Mouse (Mus musculus): ENCODE results near the gene Proser2.

DNA sequence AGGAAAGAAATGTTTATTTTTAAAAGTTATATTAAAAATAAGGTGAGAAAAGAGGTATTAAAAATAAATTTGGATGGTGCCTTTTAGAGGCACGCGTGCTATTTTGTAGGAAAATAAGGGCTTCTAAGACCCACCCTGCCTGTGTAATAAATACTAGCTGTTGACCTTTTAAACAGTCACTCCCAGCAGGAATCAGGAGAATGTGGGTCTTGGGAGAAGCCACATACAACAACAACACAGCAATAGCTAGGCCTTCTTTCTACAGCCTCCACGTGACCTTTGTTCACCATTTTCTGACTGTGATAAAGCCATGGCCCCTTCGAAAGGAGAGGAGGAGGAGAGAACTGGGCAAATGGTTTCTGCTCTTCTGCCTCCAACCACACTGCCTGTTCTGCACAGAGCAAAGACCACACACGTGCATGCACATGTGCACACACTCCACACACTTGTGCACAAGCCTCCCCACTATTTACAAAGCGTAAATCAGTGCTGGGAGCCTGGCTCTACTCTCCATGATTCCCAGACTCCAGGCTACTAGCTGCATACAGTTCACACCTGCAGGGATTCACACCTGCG lies 57.2 kb downstream of the Proser2 start:
- TF ChIP-seq CEBPB (IDR thresholded peaks at IDR 0.05; ENCODE audit: insufficient read depth, poor library complexity, severe bottlenecking) (no peak), POLR2A (IDR thresholded peaks at IDR 0.05; ENCODE audit: insufficient read length, low read depth) (no peak), MAX (IDR thresholded peaks at IDR 0.05; ENCODE audit: low read depth) (no peak), USF1 (IDR thresholded peaks at IDR 0.05; ENCODE audit: low read depth) (no peak)
